Mouse (Mus musculus): ENCODE data around the gene Prpsap2. TPM values are rescaled to one million over a fixed set of nuclear protein-coding genes. Genes with fewer than 3 reads are reported as not detected.

The Prpsap2 gene
- total and polyA plus RNA-seq, 3 experiments: 29.0 to 30.7 TPM; not detected in 1

DNA sequence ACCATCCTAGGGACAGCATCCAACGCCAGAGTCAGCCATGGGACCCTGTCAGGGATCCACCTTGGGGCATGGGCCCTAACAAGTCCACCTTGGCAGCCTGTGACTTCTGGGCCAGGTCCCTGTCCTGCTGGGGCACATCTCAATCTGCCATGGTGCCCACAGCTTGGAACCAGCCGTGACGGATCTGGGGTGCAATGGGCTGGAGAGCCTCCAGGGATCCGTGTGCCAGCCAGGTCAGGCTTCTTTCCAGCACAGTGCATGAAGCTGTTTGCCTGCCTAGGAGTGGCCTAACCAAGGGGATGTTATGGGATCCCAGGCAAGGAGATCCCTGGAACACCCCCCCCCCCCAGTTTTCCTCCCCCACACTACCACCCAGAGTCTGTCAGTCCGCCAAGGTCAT is 68.9 kb downstream of the Prpsap2 start (continued):
- no peak for TF ChIP-seq SIN3A (IDR thresholded peaks at IDR 0.05; ENCODE audit: low read length)
- TF ChIP-seq TBP (IDR thresholded peaks at IDR 0.05; ENCODE audit: low read depth, low read length): no peak
- no peak for TF ChIP-seq POLR2A (IDR thresholded peaks at IDR 0.05; ENCODE audit: control insufficient read depth in 1 of 2, insufficient read depth in 1 of 2, low read depth in 1 of 2, low read length in 2 of 2, poor library complexity in 1 of 2)

DNA sequence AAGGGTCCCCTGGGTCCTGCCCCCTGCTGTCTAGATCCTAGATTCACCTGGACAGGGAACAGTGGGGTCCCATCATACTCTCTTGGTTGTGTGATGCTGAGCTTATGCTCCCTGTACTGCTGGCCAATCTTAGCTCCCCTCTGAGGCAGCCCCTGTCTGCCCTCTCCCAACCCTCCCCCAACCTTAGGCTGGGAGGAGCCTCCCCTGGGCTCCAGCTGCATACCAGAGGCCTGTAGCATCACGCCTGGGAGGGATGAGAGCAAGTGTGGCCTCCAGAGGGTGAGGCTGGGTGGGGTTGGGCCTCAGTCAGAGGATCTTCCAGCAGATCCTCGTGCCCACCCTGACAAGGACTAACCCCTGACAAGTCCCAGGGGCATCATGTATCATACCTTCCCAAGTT is 74.3 kb downstream of the Prpsap2 start:
- Histone ChIP-seq H3K27ac (ENCODE audit: control insufficient read depth, low read depth, low read length) (no peak overlapping the region), H3K9me3 (replicated peaks; ENCODE audit: insufficient read depth, low read length) (no peaks in the 10 kb centered on the region), H3K4me3 (ENCODE audit: control insufficient read depth in 1 of 2, insufficient read depth in 1 of 2, low read depth in 2 of 2, low read length in 2 of 2) (no peak overlapping the region), H3K4me1 (ENCODE audit: control insufficient read depth in 1 of 2, insufficient read depth in 2 of 2, low read length in 2 of 2) (peaks cover 5 to 28% of the 10 kb centered on the region in 2 experiments; a peak in 3 of 4 replicates), H3K79me2 (ENCODE audit: control insufficient read depth, insufficient read depth, low read length, poor library complexity) (peaks cover 7% of the 10 kb centered on the region), H3K27me3 (ENCODE audit: control insufficient read depth in 1 of 2, insufficient read depth in 2 of 2, low read length in 2 of 2) (no peaks in the 10 kb centered on the region), H3K36me3 (ENCODE audit: control insufficient read depth in 1 of 2, insufficient read depth in 2 of 2, low read length in 2 of 2) (peaks cover 0 to 8% of the 10 kb centered on the region in 2 experiments; a peak in 2 of 4 replicates), H3K9ac (ENCODE audit: control insufficient read depth, low read depth, low read length, poor library complexity, severe bottlenecking) (no peak overlapping the region)
- DNase-seq (ENCODE audit: low read depth, low spot score): no peak
- TF ChIP-seq ZKSCAN1 (IDR thresholded peaks at IDR 0.05; ENCODE audit: low read depth, low read length) (no peak), ZMIZ1 (IDR thresholded peaks at IDR 0.05; ENCODE audit: low read depth, low read length) (no peak), POLR2A (IDR thresholded peaks at IDR 0.05; ENCODE audit: control insufficient read depth in 1 of 2, insufficient read depth in 1 of 2, low read depth in 1 of 2, low read length in 2 of 2, poor library complexity in 1 of 2) (no peak), RAD21 (IDR thresholded peaks at IDR 0.05; ENCODE audit: low read depth, low read length) (no peak), MYB (IDR thresholded peaks at IDR 0.05; ENCODE audit: low read depth, low read length) (no peak), MEF2A (IDR thresholded peaks at IDR 0.05; ENCODE audit: extremely low read depth, insufficient replicate concordance, low read depth, low read length, poor library complexity, severe bottlenecking) (no peak), POLR2AphosphoS2 (IDR thresholded peaks at IDR 0.05; ENCODE audit: low read length) (no peak), HCFC1 (IDR thresholded peaks at IDR 0.05; ENCODE audit: low read depth, low read length) (no peak), NELFE (IDR thresholded peaks at IDR 0.05; ENCODE audit: low read depth, low read length) (no peak)

DNA sequence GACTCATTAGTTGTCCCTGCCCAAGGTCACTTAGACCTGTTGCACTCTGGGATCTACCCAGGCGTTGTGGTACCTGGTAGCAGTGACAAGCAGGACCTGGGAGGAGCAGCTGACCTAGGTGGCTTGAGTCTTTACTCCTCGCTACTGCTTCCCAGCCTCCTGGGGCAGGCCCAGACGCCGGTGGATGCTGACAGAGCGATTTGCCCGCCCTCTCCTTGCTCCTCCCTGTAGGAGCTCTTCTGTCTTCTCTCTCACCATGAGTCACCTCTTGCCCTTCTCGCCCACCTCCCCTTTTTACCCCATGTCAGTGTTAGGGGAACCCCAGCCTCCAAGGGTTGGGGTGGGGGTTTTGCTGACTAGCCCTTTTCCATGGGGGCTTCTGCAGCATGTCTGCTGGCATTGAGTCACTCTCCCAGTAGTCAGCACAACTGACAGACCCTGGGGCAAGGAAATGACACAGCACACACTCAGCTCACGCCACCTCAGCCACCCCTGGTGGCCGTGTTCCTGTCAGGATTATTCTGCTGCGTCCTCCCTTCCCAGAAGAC is 74.9 kb downstream of the Prpsap2 start:
- Histone ChIP-seq H3K4me1 (ENCODE audit: control insufficient read depth in 1 of 2, insufficient read depth in 2 of 2, low read length in 2 of 2) (peaks cover 5 to 28% of the 10 kb centered on the region in 2 experiments; a peak in 3 of 4 replicates), H3K79me2 (ENCODE audit: control insufficient read depth, insufficient read depth, low read length, poor library complexity) (peaks cover 7% of the 10 kb centered on the region), H3K9me3 (replicated peaks; ENCODE audit: insufficient read depth, low read length) (no peaks in the 10 kb centered on the region), H3K27me3 (ENCODE audit: control insufficient read depth in 1 of 2, insufficient read depth in 2 of 2, low read length in 2 of 2) (no peaks in the 10 kb centered on the region), H3K9ac (ENCODE audit: control insufficient read depth, low read depth, low read length, poor library complexity, severe bottlenecking) (no peak overlapping the region), H3K27ac (ENCODE audit: control insufficient read depth, low read depth, low read length) (no peak overlapping the region), H3K36me3 (ENCODE audit: control insufficient read depth in 1 of 2, insufficient read depth in 2 of 2, low read length in 2 of 2) (peaks cover 0 to 8% of the 10 kb centered on the region in 2 experiments; a peak in 2 of 4 replicates), H3K4me3 (ENCODE audit: control insufficient read depth in 1 of 2, insufficient read depth in 1 of 2, low read depth in 2 of 2, low read length in 2 of 2) (no peak overlapping the region)
- TF ChIP-seq CHD2 (IDR thresholded peaks at IDR 0.05; ENCODE audit: low read length): no peak
- no peak for TF ChIP-seq GATA1 (IDR thresholded peaks at IDR 0.05; ENCODE audit: low read depth, low read length)
- TF ChIP-seq SIN3A (IDR thresholded peaks at IDR 0.05; ENCODE audit: low read length): no peak
- no peak for TF ChIP-seq MAFK (IDR thresholded peaks at IDR 0.05; ENCODE audit: borderline replicate concordance, low read depth, low read length)
- TF ChIP-seq NELFE (IDR thresholded peaks at IDR 0.05; ENCODE audit: low read depth, low read length): no peak
- TF ChIP-seq SMC3 (IDR thresholded peaks at IDR 0.05; ENCODE audit: low read depth, low read length): no peak
- TF ChIP-seq ZMIZ1 (IDR thresholded peaks at IDR 0.05; ENCODE audit: low read depth, low read length): no peak
- no peak for TF ChIP-seq MYC (IDR thresholded peaks at IDR 0.05; ENCODE audit: low read depth, low read length)
- no peak for TF ChIP-seq MAX (IDR thresholded peaks at IDR 0.05; ENCODE audit: low read length)
- no peak for TF ChIP-seq GABPA (IDR thresholded peaks at IDR 0.05; ENCODE audit: low read depth, low read length)
- no peak for TF ChIP-seq POLR2AphosphoS2 (IDR thresholded peaks at IDR 0.05; ENCODE audit: low read length)
- no peak for TF ChIP-seq ELF1 (IDR thresholded peaks at IDR 0.05; ENCODE audit: low read depth, low read length)
- DNase-seq (ENCODE audit: low read depth, low spot score): no peak

Measured in MEL (cell line).